Mouse (Mus musculus) C2C12 (cell line): ENCODE results near the gene Anxa3.

Experiments used
- CTCF ChIP-seq: IDR thresholded peaks from one replicate; pipeline ENCODE4 v1.5.1; 2011; ENCODE audit not compliant: control insufficient read depth, insufficient read depth, insufficient read length
- FOSL1 ChIP-seq: IDR thresholded peaks from one replicate; pipeline ENCODE4 v1.8.0; 2011; ENCODE audit warnings: mild to moderate bottlenecking, low read length; ENCODE audit not compliant: poor library complexity, insufficient read depth, severe bottlenecking
- MYOD1 ChIP-seq: IDR thresholded peaks from one replicate; pipeline ENCODE4 v1.6.1; 2011; ENCODE audit warnings: low read depth; ENCODE audit not compliant: control insufficient read depth, insufficient read length

- TF ChIP-seq CTCF = no peak
- TF ChIP-seq FOSL1 = no peak
- TF ChIP-seq MYOD1 = no peak
Measured at GRCm38 (mm10) chr5:96799969-96800368, 6.8 kb downstream of the Anxa3 start.
